Mouse (Mus musculus): ENCODE measurements around the gene Rxfp3.

- TF ChIP-seq CTCF (IDR thresholded peaks at IDR 0.05) (no peak), EP300 (IDR thresholded peaks at IDR 0.05) (no peak)
Observed at GRCm38 (mm10) chr15:11037376-11037695, 455 bp downstream of the Rxfp3 start.
